In the genomic region with DNA sequence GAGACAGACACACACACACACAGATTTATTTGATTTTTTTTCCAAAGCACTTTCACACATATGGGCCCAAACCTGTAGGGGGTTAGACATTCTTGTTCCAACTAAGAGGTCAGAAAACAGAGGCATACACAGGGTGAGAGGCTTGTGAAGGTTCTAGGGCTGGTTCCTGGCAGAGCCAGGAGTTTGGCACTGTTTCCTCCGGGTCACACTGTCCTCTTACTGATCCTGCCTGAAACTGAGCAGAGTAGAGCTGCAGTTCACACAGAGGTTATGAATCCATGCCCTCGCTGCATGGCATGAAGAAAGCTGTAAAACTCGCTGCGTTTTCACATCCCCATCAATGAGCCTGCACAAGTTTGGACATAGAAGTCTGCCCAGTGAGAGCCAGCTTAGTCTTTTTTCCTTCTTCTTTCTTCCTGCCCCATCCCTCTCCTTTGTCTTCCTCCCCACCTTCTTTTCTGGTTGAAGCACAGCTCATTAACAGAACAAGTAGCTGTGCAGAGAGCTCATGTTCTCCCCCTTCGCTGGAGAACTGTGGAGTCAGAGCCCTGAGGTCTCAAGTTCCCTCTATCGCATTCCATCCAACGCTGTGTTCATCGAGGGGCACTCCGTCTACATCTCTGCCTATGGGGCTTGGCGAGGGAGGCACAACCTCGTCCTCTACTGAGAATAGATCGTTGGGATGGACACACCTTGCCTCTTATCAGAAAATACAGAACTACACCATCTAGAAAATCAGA, we compare ENCODE assay signal across 10 mouse cellular contexts. TPM values are rescaled to one million over a fixed set of nuclear protein-coding genes. Genes with fewer than 3 reads are reported as not detected.
DNase-seq lines count a peak whose midpoint lies in the region; ATAC-seq and TF ChIP-seq lines count a peak whose summit lies in the region.
"Had no signal": no experiment of that assay in that cellular context is flagged by ENCODE, and none has a peak within 500 bp of the region (broad histone marks: within the 10 kb centered on the region; RNA-seq: fewer than 3 reads in every experiment).

No protein-coding gene starts in this region.

- H3K9ac ChIP-seq in hindbrain, embryonic 15.5 days, result no peak overlapping the region
- H3K9ac ChIP-seq in hindbrain, embryonic 14.5 days, result no peak overlapping the region
- H3K9ac ChIP-seq in embryonic facial prominence, embryonic 13.5 days, result no peak overlapping the region

- no peaks in the 10 kb centered on the region for H3K9me3 ChIP-seq in hindbrain, embryonic 15.5 days
- no peaks in the 10 kb centered on the region for H3K9me3 ChIP-seq in hindbrain, embryonic 14.5 days (ENCODE audit: control insufficient read depth, low read length)
- H3K9me3 ChIP-seq in embryonic facial prominence, embryonic 13.5 days, result no peaks in the 10 kb centered on the region

- TF ChIP-seq POLR2A in brain, embryonic 14.5 days (IDR thresholded peaks at IDR 0.05; ENCODE audit: borderline replicate concordance, extremely low read depth, insufficient read depth, insufficient read length, poor library complexity, severe bottlenecking), result no peak

- H3K4me1 ChIP-seq in hindbrain, embryonic 15.5 days (replicated peaks), result peaks cover 26% of the 10 kb centered on the region
- peaks cover 14% of the 10 kb centered on the region for H3K4me1 ChIP-seq in hindbrain, embryonic 14.5 days (replicated peaks; ENCODE audit: control insufficient read depth, insufficient read depth, low read length)
- H3K4me1 ChIP-seq in embryonic facial prominence, embryonic 13.5 days, result peaks cover 39% of the 10 kb centered on the region

- peak; percentile 19; the same call in 1 of the 2 replicates for ATAC-seq in hindbrain, embryonic 15.5 days (ENCODE audit: low FRiP score, low read depth)
- no peak for ATAC-seq in hindbrain, embryonic 14.5 days (ENCODE audit: low FRiP score)
- ATAC-seq in embryonic facial prominence, embryonic 13.5 days (ENCODE audit: insufficient number of reproducible peaks, insufficient read depth, low FRiP score, low TSS enrichment, low read depth), result no peak; the same call in 1 of the 2 replicates

- no peaks in the 10 kb centered on the region for H3K36me3 ChIP-seq in hindbrain, embryonic 15.5 days
- H3K36me3 ChIP-seq in hindbrain, embryonic 14.5 days (replicated peaks; ENCODE audit: control insufficient read depth, insufficient read depth), result no peaks in the 10 kb centered on the region
- no peaks in the 10 kb centered on the region for H3K36me3 ChIP-seq in embryonic facial prominence, embryonic 13.5 days

- DNase-seq in hindbrain, embryonic 14.5 days (ENCODE audit: low spot score), result no peak
- peak; percentile 30 for DNase-seq in brain, embryonic 14.5 days (ENCODE audit: low read depth)
- peak; percentile 49 to 73 for DNase-seq in kidney, postnatal 25 days
- no peak for DNase-seq in spleen, adult 12 weeks (ENCODE audit: low spot score)
- DNase-seq in cerebellum, postnatal 14 days, result no peak
- DNase-seq: lung, postnatal 10 days had no signal

- peak overlapping the region; percentile 43; the same call in 1 of the 2 replicates for H3K27ac ChIP-seq in hindbrain, embryonic 15.5 days (replicated peaks)
- H3K27ac ChIP-seq in hindbrain, embryonic 14.5 days, result no peak overlapping the region
- H3K27ac ChIP-seq in embryonic facial prominence, embryonic 13.5 days, result peak overlapping the region; percentile 68
- H3K27ac ChIP-seq: left cerebral cortex, adult 2 months had no signal

- TF ChIP-seq CTCF in brain, embryonic 14.5 days (IDR thresholded peaks at IDR 0.05; ENCODE audit: borderline replicate concordance, extremely low read depth, insufficient read depth, insufficient read length), result no peak

- no peaks in the 10 kb centered on the region for H3K27me3 ChIP-seq in hindbrain, embryonic 15.5 days
- H3K27me3 ChIP-seq in hindbrain, embryonic 14.5 days (ENCODE audit: control insufficient read depth, insufficient read depth, low read length), result 0 out of 2 replicates have a peak, but pooled peaks cover 7% of the 10 kb centered on the region
- peaks cover 4% of the 10 kb centered on the region; the same call in 1 of the 2 replicates for H3K27me3 ChIP-seq in embryonic facial prominence, embryonic 13.5 days

- WGBS in hindbrain, embryonic 15.5 days, result 55% methylated on average over 12 of the region's 12 CpGs
- WGBS in hindbrain, embryonic 14.5 days, result 52% methylated on average over 12 of the region's 12 CpGs
- 28% methylated on average over 12 of the region's 12 CpGs for WGBS in embryonic facial prominence, embryonic 13.5 days

- H3K4me3 ChIP-seq in hindbrain, embryonic 15.5 days, result no peak overlapping the region
- H3K4me3 ChIP-seq in hindbrain, embryonic 14.5 days (replicated peaks; ENCODE audit: low read length), result no peak overlapping the region
- no peak overlapping the region for H3K4me3 ChIP-seq in embryonic facial prominence, embryonic 13.5 days
- H3K4me3 ChIP-seq: left cerebral cortex, adult 2 months; myocyte had no signal

- no peak overlapping the region for H3K4me2 ChIP-seq in hindbrain, embryonic 15.5 days
- H3K4me2 ChIP-seq in hindbrain, embryonic 14.5 days (replicated peaks), result no peak overlapping the region
- H3K4me2 ChIP-seq in embryonic facial prominence, embryonic 13.5 days, result 0 out of 2 replicates have a peak overlapping the region, but pooled peaks have one; percentile 7

RNA-seq across cellular contexts. Expression of gene Car12, which starts 4.5 kb away (rescaled TPM):
- polyA plus RNA-seq in hindbrain, embryonic 15.5 days (2015; fragmentation: Nextera tagmentation; extraction: Ambion mirVana), result 5.3 and 6.6 TPM in 2 replicates
- polyA plus RNA-seq in hindbrain, embryonic 14.5 days (2014; fragmentation: Nextera tagmentation; extraction: Ambion mirVana), result 4.6 and 6.5 TPM in 2 replicates
- 6.0 and 9.2 TPM in 2 replicates for polyA plus RNA-seq in brain, embryonic 14.5 days (2012; rRNA removed)
- 18.6 and 19.8 TPM in 2 replicates for polyA plus RNA-seq in embryonic facial prominence, embryonic 13.5 days (2015; fragmentation: Nextera tagmentation; extraction: Ambion mirVana)

Comparison
In these comparisons a context has a peak if more than half of its experiments do, and no peak if none do; other contexts are left out.
1. DNase-seq: peak in brain, embryonic 14.5 days (single experiment) and kidney, postnatal 25 days (2 of 2); none in hindbrain, embryonic 14.5 days (single experiment), spleen, adult 12 weeks (single experiment) and cerebellum, postnatal 14 days (0 of 2).